Mouse (Mus musculus): ENCODE measurements around the gene Sec24b.

The Sec24b gene

GRCm38 (mm10) chr3:129978716-129979115, 82.6 kb downstream of the Sec24b start:
- no peak for DNase-seq (ENCODE audit: low spot score)

DNA sequence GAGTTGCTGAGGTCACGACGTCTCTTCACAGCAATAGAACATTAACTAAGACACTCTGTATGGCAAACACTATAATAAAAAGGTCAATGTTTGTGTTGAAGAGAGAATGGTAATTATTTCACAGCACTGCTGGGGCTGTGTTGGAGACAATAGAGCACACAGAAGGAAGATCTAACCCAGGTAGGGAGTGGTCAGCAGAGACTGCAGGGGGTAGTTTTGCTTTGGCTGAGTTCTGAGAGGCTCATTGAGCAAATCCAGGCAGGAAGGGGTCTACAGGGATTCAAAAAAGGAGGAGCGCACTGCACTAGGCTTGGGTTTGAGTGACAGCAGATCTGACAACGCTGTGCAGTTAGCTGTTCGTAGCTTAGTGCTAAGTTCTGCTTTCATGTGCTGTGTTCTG, 85.0 kb downstream of the Sec24b start:
- no peak for DNase-seq (ENCODE audit: low spot score)

GRCm38 (mm10) chr3:129970529-129971515, 90.5 kb downstream of the Sec24b start:
- no peak for DNase-seq (ENCODE audit: low spot score)

DNA sequence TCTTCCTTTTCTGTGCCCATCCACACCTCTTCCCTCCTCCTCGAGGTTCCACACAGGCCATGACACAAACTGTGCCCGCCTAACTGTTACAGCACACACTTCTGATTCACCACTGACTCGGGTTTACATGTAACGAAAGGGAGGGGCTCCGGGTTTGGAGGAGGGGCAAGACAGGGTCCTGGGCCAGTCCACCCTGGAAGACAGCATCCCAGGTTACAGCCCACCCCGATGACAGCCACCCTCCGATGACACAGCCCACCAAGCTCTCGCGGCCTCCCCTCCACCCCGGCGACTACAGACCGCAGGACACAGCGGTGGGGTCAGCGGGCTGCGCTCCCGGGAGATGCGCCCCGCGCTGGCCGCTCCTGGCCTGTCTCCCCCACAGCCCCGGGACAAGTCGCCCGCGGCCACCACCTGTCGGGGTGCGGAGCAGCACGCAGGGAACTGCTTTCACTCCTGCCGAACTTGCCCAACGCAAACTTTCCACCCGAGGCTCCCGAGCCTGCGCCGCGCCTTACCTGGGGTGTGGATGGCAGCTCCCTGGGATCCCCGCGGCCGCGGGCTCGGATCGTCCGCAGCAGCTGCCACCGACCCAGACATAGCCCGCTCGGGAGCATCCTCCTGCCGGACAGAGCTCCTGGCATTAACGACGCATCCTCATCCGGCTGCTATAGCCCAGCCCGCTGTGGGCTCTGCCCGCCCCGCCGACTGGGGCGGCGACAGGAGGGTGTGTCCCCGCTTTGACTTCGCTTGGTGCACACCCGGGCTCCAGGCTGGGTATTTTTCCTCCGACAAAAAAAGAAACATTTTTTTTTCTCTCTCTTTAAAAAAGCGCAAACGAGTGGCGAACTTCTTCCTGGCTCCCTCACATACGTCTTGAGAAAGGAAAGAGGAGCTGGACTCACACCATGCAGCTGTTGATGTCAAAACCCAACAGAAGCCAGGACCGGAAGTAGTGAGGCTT, 91.6 kb downstream of the Sec24b start, which contains the start of gene Mcub:
Gene Mcub, minus strand, starts transcription at position 775 of the 964 bp plus-strand sequence.
- no peak for DNase-seq (ENCODE audit: low spot score)

- DNase-seq (ENCODE audit: low spot score): no peak
Observed at GRCm38 (mm10) chr3:129969031-129969430, 92.3 kb downstream of the Sec24b start.

DNA sequence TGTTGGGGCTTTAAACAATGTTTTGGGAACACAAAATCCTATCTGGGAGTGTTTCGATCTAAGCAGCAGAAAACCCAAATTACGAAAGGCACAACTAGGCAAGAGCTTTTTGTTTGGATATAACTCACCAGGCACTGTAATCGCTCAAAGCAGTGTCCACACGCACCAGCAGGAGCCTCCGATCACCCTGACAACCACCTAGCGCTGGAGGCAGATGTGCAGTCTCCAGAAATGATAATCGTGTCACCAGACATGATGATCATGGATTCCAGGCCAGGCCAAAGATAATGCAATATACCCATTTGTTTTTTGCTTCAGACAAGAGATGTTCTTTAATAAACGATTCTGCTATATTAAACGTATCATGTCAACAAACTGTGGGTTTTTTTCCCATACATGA, 93.5 kb downstream of the Sec24b start:
- no peak for DNase-seq (ENCODE audit: low spot score)

DNA sequence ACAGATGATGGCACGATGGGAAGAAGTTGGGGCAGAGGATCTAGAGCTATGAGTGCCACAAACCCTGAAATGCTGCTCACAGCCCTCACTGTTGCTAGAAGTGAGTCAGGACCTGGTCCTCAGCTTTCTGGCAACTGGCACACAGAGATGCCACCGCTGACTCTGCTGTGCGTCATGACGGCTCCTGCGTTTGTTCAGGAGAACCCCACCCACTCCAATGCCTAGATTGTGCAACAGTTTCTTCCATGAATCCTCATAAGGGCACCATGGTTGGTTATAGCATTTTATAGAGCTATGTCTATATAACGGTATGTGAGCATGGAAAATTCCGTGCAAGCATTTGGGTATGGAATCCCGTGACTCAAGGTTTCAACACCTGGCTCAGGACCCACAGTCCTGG, 96.7 kb downstream of the Sec24b start:
- no peak for DNase-seq (ENCODE audit: low spot score)

DNA sequence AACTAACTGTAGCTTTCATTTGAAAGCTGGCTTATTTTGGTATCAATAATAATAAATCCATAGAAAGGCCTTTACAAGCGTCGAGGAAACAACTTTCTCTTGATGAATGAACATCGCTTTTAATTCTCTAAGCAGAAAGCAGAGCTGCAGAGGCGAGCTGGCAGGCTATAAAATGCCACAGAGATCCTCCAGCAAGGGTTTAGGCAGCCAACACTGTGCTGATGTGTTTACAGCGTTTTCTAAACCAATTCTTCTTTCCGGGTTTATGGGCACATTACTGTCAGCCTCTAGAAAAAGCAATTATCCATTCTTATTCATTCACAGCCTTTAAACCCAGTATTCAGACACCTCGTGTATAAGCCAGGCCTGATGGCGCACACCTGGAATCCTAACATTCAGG, 98.8 kb downstream of the Sec24b start:
- no peak for DNase-seq (ENCODE audit: low spot score)

DNA sequence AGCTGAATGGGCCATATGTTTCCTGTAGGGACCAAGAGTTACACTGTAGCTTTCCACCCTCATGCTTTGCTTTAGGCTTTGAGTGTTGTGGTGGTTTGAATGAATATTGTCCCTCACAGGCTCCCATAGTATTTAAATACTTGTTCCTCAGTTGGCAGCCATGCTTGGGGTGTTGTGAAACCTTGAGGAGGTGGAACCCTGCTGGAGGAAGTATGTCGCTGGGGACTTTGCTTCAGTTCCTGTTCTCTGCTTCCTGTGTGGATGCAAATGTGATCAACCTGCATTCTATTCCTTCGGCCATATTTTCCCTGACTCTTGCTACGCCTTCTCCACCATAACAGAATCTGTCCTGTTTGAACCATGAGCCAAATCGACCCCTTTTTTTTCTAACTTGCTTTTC, 108.1 kb downstream of the Sec24b start:
- DNase-seq (ENCODE audit: low spot score): no peak

DNA sequence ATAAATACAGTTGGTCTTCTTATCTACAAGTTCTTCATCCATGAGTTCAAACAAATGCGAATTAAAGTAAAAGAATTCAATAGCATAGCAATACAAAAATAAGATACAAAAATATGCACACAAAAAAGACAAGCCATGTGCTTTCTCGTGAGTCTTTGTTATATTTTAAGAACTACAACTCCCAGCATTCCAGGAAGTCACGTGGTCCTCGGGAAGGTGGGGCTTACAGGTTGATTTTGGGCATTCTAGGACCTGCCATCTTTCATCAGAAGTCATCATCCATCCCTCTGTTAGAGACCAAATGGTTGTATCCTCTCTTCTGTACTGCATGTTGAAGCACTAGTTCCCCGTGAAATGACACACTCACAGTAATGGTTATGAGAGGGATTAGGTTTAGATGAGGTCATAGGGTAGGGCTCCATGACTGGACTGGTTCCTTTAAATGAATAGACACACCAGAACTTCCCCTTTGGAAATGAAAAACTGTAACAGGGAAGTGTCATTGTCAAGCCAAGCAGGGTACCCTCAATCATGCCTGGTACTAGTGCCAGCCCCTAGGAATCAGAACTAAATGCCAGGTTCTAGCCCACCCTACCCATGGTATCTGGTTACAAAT, 112.1 kb downstream of the Sec24b start:
- DNase-seq (ENCODE audit: low spot score): no peak

GRCm38 (mm10) chr3:129948359-129948758, 113.0 kb downstream of the Sec24b start:
- DNase-seq (ENCODE audit: low spot score): no peak

GRCm38 (mm10) chr3:129946217-129946914, 115.0 kb downstream of the Sec24b start:
- no peak for DNase-seq (ENCODE audit: low spot score)

DNA sequence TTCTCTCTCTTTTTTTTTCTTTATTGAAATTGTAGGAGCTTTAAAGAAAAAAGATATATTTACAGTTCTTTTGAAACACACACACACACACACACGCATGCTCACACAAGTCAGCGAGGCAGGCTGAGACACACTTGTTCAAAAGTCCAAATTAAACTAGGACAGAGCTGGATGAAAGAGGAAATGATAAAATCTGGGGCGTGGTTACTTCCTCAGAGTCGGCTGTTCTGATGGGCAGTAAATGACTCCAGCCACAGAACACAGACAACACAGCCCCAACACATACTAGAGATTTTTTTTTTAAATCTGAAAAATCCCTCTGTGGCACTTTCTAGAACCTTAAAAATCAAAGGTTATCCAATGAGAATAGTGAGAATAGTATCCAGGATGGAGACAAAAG, 117.5 kb downstream of the Sec24b start:
- DNase-seq (ENCODE audit: low spot score): no peak

GRCm38 (mm10) chr3:129941291-129941690, 120.1 kb downstream of the Sec24b start:
- DNase-seq (ENCODE audit: low spot score): no peak

- DNase-seq (ENCODE audit: low spot score): no peak
Observed at GRCm38 (mm10) chr3:129940780-129941179, 120.6 kb downstream of the Sec24b start.

- DNase-seq (ENCODE audit: low spot score): no peak
Observed at GRCm38 (mm10) chr3:129939058-129939457, 122.3 kb downstream of the Sec24b start.

- DNase-seq (ENCODE audit: low spot score): no peak
Observed at GRCm38 (mm10) chr3:129937848-129938247, 123.5 kb downstream of the Sec24b start.

GRCm38 (mm10) chr3:129936561-129936960, 124.8 kb downstream of the Sec24b start:
- no peak for DNase-seq (ENCODE audit: low spot score)
